Mouse (Mus musculus): ENCODE measurements around the gene Olfr1370. TPM values are rescaled to one million over a fixed set of nuclear protein-coding genes. Genes with fewer than 3 reads are reported as not detected.
"Not testable (repeated sequence)": the region's sequence is repeated elsewhere in the genome, so short reads cannot be mapped to it uniquely, and the experiment has no call there.

Olfr1370 gene
- total RNA-seq (2021), result not detected
- long read RNA-seq, experiment 1, result 0 reads
- long read RNA-seq, experiment 2, result 0 reads

GRCm38 (mm10) chr13:21074847-21075246, at the start of gene Olfr1370:
Olfr1370 (minus strand) TSS chr13:21074947.
- DNase-seq, result no peak

DNA sequence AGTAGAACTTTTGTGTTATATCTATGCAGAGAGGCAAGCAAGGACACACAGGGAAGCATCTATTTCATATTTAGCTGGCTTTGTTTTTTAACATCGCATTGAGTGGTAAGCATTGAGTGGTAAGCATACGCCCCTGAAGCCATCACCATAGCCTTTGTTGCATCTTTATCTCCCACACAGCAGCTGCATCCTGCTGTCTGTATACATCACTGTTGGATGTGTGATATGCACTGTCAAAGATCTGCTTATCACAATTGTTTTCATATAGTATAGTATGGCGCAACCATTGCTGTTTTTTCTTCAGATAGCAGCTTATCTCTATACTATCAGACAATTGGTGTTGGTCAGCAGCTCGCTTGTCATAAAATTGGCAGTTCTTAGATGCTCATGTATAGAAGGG, 39.4 kb upstream of the Olfr1370 start:
- no peak for DNase-seq

- not testable (repeated sequence) for DNase-seq
Observed at GRCm38 (mm10) chr13:21111183-21111582, 36.4 kb upstream of the Olfr1370 start, which contains the start of gene Olfr1369-ps1. Olfr1369-ps1 (plus strand) TSS chr13:21111483.

DNA sequence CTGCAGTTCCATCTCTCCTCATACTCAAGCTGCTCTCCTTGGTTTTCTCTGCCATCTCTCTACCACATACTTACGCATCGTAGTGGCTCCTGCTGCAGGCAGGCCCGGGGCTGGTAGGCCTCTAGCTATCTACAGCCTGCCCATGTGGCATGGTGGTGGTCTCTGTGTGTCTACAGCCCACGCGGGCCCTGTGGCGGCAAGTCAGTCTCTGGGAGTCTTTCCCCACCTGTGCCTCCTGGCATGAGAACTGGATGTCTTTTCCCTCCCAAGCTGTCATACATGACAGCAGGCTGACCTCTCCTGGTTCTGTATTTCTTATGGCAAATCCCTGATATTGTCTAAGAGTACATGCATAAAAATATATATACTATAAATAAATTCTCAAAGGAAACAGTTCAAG, 35.7 kb upstream of the Olfr1370 start:
- no peak for DNase-seq

DNA sequence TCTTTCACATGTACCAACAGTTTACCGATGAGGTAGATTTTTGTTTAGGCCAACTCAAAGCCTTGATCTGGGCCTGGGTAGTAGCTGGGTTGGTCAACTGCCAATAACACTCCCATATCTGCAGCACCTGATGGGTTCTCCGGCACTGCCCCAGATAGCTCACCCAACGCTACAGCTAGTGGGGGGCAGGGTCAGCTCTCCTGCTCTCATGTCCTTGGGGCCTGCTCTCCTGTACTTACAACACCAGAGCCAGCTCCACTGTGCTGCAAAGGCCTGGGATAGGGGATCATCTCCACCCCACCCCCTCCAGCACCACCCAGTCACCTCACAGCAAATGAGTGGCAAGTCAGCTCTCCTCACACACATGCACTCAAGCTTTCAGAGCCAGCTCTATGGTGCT, 35.0 kb upstream of the Olfr1370 start:
- DNase-seq, result no peak

- peak in 1 of 2 experiments; percentile 1 for DNase-seq
Observed at GRCm38 (mm10) chr13:21082686-21083085, 7.9 kb upstream of the Olfr1370 start.

- DNase-seq, result no peak
Observed at GRCm38 (mm10) chr13:21066021-21066420, 8.7 kb downstream of the Olfr1370 start.

- DNase-seq, result no peak
Observed at GRCm38 (mm10) chr13:21050118-21050517, 24.6 kb downstream of the Olfr1370 start.

DNA sequence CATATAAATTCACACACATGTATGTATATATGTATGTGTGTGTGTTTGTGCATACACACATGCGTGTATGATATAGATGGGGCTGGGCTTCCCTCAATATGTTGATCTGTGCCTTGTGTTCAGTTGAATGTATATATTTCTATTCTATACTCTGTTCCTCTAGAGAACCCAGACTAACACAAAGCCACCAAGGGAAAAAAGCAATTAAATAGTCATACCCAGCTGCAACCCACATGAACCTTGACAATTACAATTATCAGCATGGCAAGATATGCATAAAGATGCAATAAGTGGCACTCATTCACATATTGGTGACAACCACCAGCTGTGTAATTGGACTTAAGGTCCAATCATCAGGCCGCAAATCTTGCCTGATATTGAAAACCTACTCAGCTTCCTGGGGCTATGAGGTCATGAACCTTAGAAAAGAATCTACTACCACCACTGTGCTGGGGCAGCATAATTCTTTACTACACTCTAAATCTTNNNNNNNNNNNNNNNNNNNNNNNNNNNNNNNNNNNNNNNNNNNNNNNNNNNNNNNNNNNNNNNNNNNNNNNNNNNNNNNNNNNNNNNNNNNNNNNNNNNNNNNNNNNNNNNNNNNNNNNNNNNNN, 34.1 kb downstream of the Olfr1370 start:
- DNase-seq, result no peak

DNA sequence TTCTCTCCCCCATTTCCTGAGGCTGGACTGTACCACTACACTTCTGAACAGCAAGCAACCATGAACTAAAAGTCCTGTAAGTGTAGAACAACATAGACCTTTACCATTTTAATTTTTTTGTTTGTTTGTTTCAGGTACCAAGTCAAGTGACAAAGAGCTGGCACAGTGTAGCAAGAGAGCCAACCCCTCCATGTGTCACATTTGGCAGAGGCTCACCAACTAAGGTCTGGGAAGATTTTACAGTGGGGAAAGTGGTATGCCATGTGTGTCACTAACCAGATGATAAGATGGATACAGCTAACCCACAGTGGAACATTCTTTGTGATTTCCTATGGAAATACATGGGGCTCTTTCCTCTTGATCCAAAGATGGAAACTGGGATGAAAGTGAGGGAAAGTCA, 38.8 kb downstream of the Olfr1370 start:
- DNase-seq, result no peak

- no peak for DNase-seq
Observed at GRCm38 (mm10) chr13:21035011-21035410, 39.7 kb downstream of the Olfr1370 start.

DNA sequence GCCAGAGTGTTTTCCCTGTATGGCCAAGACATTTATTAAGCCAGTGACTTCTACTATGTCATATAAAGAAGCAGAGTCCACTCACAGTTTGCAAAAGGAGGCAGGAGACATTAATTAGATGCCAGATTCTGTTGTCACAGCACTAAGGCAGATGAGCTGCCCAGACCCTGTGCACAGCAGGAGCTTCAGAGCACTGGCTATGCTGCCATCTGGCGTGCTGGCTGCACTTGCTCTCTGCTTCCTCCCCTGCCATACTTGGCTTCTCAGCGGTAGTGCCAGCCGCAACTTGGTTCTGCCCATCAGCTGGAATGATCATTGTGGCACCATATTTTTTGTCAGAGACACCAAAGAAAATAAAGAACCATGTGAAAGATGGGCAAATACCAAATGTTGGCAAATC, 41.6 kb downstream of the Olfr1370 start:
- no peak for DNase-seq

DNA sequence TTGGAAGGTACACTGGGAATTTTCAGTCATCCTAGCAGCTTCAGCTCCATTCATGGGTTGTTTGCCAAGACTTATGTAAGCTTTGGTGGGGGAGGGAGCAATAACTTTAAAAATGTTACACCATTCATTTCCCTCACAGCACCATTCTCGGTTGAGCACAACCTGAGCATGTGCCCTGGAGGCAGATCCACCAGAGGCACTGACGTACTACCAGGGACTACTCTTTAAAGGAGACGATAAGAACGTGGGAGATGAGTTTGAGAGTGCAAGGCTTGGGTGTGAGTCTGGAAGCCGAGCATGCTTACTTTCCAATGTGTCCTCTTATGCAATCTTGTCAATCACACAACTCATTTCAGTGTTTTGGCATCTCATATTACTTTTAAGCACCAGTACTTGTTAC, 49.9 kb downstream of the Olfr1370 start:
- peak in 1 of 2 experiments; percentile 6 for DNase-seq

Other genes starting within 250 kb of the Olfr1370 start
- gene Olfr1369-ps1, start 36.5 kb upstream of the Olfr1370 start, total RNA-seq (2021), result not detected
- not detected for gene Olfr263, start 54.7 kb upstream of the Olfr1370 start, total RNA-seq (2021)
- gene Olfr1368, start 70.9 kb upstream of the Olfr1370 start, total RNA-seq (2021), result not detected
- 10 to 100 TPM; 53.3 to 58.8 TPM for gene Trim27, start 104.5 kb upstream of the Olfr1370 start, total RNA-seq (2021)
- not detected for gene Gpx5, start 217.8 kb upstream of the Olfr1370 start, total RNA-seq (2021)
- gene Gpx6, start 237.2 kb upstream of the Olfr1370 start, total RNA-seq (2021), result not detected